Mouse (Mus musculus): ENCODE measurements around the gene Brap.
"Not testable (repeated sequence)": the region's sequence is repeated elsewhere in the genome, so short reads cannot be mapped to it uniquely, and the experiment has no call there.

Gene Brap

DNA sequence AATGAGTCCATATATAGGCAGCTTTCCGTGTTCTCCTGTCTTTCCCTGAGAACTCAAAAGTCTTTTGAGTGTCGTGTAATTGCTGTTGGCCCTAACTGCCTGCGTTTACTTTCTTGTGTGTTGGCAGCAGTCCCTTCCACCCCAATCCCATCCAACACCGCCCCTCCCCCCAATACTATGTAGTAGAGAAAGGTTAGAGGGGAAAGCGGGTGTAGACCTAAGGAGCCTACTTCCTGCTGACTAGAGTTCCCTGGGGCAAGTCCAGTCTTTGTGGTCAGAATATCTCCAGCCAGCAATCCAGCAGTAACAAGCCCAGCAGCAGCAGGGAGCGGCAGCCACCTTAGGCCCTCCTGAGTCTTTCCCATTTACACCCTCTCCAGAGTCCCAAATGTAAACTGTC, 8.0 kb downstream of the Brap start:
- no peak for DNase-seq (ENCODE audit: low spot score)

DNA sequence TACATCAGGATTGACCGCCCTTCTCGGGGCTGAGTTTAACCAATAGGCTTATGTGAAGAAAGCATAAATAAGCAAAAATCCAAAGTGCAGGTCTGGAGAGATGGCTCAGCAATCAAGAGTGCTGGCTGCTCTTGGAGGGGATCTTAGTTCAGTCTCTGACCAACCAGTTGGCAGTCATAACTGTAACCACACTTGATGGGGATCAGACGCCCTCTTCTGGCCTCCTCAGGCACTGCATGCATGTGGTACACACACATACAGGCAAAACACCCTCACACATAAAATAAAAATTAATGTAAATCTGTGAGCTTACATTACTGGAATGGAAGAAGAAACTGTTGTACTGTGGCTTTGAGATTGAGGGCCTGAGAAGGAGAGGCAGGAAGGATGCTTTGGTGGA, 10.0 kb downstream of the Brap start:
- no peak for DNase-seq (ENCODE audit: low spot score)

DNA sequence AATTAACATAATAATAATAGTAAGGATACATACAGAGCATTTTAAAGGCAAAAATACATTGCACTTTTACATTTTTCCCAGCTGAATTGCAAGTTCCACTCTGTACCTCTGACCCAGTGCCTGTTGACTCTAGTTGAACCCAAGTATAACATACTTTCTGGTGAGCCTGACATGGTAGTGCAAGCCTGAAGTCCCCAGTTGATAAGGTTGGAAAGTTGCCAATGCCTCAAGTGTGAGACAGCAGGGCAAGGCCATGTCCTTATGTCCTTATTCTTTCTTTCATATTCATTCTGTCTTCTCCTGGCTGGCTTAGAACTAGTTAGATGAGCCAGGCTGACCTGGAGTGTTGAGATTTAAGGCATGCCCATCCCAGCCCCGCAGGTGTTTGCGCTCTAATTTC, 21.9 kb downstream of the Brap start:
- no peak for DNase-seq (ENCODE audit: low spot score)

DNA sequence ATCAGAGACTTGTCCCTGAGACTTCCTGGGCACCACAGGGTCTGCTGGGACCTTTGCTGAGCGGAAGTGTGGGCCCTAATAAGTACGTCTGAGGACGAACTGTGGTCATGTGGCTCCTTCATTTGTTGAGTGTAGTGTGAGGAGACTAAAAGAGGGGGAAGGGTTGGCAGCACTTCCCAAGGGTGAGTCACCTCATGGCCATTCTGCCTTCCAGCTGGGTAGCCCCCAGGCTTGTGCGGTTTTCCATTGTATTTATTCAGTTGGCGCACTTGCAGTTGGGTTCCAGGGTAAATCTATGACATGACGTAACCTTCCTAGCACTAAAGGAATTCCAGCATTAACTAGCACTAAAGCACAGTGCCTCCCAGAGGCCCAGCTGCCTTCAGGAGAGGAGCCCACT, 25.1 kb downstream of the Brap start:
- DNase-seq (ENCODE audit: low spot score): no peak

- DNase-seq (ENCODE audit: low spot score): no peak
These were observed 25.9 kb downstream of the Brap start for GRCm38 (mm10) chr5:121686113-121686898.

DNA sequence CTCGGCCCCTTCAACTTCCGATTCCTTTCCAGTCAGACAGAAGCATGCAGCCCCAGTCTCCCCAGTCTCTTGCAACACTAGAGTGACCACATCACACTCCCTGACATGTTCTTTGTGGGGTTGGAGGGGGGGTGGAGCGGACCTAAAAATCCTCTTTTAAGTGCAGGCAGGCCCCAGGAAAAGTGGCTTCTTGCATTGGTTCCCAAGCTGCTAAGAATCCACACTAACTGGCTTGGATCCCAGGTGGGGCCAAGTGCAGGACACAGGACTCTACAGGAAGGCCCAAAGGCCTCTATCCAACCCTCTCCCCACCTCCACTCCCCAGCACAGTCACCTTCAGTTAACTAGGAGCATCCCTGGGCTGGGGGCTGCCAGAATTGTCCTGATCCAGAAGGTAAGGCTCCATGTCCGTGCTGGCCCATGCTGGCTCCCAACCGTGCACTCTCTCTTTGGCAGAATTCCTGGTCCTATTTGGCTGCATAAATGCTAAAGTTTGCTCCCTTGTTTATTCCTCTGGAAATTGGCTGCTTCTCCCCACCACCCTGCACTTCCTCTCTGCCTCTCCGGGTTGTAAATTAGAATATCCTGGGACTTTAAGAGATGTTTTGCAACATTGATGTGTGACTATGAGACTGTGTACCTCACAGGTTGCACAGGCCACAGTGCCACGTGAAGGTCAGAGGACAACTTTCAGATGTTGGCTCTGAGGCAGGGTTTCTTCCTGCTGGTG, 30.3 kb downstream of the Brap start:
- DNase-seq (ENCODE audit: low spot score): no peak

GRCm38 (mm10) chr5:121691436-121691835, 31.1 kb downstream of the Brap start:
- not testable (repeated sequence) for DNase-seq (ENCODE audit: low spot score)

GRCm38 (mm10) chr5:121692897-121693296, 32.5 kb downstream of the Brap start:
- no peak for DNase-seq (ENCODE audit: low spot score)

DNA sequence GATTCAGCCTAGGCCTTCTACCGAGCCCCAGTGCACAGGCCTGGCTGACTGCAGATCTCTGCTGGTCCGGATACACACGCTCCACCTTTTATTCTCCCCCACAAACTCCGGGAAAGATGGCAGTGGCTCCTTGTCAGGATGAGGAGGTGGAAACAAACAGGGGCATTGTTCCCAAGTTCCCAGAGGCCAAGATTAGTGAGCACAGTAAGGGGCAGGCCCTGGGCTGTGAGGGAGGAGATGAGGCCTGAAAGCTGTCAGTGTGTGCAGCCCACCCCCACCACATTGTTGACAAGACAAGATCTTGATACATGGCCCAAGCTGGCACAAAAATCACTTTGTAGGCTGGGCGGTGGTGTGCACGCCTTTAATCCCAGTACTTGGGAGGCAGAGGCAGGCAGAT, 36.4 kb downstream of the Brap start:
- no peak for DNase-seq (ENCODE audit: low spot score)

DNA sequence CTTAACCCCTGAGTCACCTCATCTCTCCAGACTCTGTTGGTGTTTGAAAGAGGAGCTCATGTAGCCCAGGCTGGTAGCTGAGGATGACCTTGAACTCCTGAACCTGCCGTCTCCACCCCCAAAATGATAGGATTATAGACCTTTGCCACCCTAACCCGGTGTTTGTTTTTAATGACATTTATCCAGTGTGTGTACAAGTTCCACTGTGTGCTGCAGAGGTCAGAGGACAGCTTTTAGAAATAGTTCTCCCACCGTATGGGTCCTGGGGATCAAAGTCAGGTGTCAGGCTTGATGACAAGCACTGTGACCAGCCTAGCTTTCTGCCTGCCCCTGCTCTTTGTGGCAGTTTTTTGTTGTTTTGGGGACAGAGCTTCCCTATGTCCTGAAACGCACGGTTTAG, 39.5 kb downstream of the Brap start:
- DNase-seq (ENCODE audit: low spot score): no peak

GRCm38 (mm10) chr5:121700496-121700895, 40.1 kb downstream of the Brap start:
- no peak for DNase-seq (ENCODE audit: low spot score)

DNA sequence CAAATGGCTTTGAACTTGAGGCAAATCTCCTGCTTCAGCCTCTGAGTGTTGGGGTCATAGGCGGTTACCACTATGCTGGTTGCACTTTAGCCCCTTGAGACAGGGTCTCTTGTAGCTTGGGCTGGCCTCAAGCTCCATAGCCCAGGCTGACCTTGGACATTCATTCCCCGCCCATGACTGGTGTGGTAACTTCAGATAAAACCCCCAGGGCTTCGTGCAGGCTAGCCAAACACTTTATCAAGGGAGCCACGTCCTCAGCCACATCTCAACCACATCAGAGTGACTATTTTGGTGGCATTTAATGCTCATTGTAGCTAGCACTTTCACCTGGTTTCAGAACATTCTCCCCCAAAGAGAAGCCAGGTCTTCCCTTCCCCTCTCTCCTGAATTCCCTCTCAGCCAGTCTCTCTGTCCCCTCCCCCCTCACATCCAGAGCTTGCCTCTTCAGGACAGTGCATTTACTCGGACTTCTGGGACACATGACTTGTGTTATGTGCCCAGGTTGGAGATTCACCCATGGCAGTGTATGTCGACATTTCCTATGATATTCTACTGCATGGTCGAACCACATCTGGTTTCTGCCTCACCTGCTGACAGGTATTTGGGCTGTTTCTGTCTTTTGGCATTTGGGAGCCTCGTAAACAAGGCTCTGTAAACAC, 40.9 kb downstream of the Brap start:
- DNase-seq (ENCODE audit: low spot score): no peak

- DNase-seq (ENCODE audit: low spot score): no peak
These were observed 43.0 kb downstream of the Brap start for GRCm38 (mm10) chr5:121703341-121703740.

DNA sequence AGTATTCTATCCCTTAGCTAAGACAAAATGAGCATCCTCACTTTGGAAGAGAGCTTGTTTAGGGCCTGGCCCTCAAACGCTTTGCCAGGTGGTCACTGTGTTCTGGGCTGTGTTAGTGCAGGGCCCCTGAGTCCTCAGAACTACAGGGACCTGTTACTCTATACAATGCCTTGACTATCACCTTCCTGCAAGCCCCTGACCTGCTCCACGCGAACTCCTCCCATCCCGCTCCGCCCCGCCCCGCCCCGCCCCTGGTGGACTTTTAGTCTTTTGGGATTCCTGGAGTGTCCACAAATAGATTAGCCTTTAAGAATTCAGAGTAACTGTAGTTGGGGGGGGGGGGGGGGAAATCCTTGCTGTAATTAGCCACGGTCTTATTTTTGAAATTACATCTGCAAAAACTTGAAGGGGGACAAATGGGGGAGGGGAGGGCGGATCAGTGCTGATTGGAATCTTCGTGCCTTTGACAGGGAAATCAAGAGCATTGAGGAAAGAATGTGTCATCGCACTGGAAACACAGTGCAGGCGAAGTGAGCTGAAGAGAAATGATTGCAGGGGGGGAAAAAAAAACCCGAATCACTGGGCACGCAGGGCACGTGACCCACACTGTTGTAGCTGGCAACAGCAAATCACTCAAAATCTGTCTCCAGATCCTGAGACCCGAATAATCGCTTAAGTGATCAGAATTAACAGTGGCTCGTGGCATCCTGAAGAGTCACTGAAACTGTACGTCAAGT, 44.3 kb downstream of the Brap start:
- DNase-seq (ENCODE audit: low spot score): peak; percentile 50

DNA sequence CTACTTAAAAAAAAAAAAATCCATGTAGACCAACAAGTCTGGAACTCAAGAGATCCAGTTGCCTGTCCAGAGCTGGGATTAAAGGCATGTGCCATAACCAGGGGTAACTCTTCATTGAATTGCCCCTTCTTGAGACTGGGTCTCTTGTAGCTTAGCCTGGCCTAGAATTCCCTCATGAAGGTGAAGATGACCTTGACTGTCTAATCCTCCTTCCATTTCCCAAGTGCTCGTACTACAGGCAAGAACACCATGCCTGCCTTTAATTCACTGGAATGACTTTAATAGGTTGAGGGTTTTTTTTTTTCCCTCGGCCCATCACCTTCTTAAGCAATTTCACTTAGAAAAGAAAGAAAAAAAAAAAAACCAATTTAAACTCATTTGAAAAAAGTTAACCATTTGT, 50.0 kb downstream of the Brap start:
- DNase-seq (ENCODE audit: low spot score): no peak

GRCm38 (mm10) chr5:121710851-121711173, 50.4 kb downstream of the Brap start:
- no peak for DNase-seq (ENCODE audit: low spot score)

GRCm38 (mm10) chr5:121711174-121711927, 51.0 kb downstream of the Brap start, which contains the start of gene Atxn2:
Atxn2 (plus strand) TSS chr5:121711337.
- peak; percentile 86 for DNase-seq (ENCODE audit: low spot score)

GRCm38 (mm10) chr5:121711928-121712231, 51.5 kb downstream of the Brap start:
- no peak for DNase-seq (ENCODE audit: low spot score)

GRCm38 (mm10) chr5:121712232-121712933, 52.0 kb downstream of the Brap start:
- peak; percentile 65 for DNase-seq (ENCODE audit: low spot score)

DNA sequence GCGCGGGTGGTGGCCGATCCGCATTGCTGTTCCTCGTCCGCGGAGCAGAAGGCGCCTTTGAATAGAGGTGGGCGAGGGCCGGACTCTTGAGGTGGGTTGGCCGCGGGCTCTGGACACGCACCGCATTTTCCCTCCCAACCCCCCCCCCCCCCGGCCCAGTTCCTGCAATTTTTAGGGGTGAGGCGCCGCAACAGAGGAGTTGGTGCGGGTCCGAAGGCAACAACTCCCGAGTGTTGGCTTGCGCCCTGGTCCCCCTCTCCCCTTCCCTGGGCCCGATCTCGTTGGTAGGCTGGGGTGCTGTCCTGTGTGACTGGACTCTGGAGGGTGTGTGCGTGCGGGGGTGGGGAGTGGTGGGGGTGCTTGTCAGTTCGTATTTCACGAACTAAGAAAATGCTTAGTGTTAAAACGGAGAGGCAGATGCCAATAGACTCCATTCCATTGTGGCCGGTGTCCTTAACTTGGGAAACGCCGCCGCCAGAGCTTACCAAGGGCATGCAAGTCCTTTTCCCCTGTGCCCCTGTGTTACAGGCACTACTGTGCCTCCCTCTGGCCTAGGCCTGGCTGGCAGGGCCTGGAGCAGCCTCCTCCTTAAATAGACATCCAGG, 52.7 kb downstream of the Brap start:
- DNase-seq (ENCODE audit: low spot score): peak; percentile 79

GRCm38 (mm10) chr5:121714331-121714730, 54.0 kb downstream of the Brap start:
- DNase-seq (ENCODE audit: low spot score): no peak
